Mouse (Mus musculus): Measurements from ENCODE around the gene Gtf2ird2. TPM values are rescaled to one million over a fixed set of nuclear protein-coding genes. Genes with fewer than 3 reads are reported as not detected.

Gtf2ird2 gene
- 2.4 and 3.2 TPM in 2 replicates for polyA plus RNA-seq (2016; fragmentation: Nextera tagmentation; extraction: Ambion mirVana)

DNA sequence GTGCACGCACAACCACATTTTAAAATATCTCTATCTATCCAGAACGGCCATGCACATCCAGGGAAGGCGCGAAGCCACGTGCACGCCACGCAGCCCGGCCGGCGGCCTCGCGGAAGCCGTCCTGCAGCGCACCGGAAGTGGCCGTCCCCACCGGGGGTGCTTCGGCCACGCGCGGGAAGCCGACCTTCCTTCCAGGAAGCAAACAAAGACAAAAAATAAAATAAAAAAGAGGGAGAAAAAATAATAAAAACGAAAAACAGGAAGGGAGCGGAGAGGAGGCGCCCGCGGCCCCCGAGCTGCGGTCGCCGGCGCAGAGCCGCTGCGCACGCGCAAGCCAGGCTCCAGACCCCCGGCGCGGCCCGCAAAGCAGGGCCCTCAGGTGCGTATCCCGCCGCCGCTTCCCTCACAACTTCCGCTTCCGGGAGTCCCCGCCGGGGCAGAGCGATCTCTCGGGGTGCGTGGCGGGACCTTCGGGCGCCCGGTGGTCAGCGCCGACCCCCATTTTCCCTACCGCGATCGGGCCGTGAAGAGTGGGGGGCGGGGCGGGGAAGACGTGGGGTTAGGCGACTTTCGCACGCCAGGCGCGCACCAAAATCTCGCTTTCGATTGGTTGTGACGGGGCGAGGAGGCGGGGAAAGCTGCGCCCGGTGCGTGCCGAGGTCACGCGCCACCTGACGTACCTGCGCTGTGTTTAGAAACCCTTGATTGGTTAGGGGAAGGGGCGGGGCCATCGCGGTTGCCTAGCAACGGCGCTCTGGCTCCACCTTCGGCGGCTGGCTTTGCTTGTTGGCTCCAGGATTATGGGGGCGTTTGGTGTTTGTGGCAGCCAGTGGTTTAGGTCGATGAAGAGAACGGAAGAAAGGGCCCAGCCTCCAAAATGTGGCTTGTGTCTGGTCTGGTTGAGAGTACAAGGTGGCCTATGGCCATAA, at the start of gene Gtf2ird2:
TSS of gene Gtf2ird2 (plus strand) at position 140 of the 929 bp plus-strand sequence.
- WGBS (ENCODE audit: insufficient replicate concordance) = under 1% methylated on average over 92 of the region's 92 CpGs
- peak within 1 kb of the TSS; percentile 90 for H3K27ac ChIP-seq
- H3K27me3 ChIP-seq (replicated peaks) = no peaks in the 10 kb centered on the region

DNA sequence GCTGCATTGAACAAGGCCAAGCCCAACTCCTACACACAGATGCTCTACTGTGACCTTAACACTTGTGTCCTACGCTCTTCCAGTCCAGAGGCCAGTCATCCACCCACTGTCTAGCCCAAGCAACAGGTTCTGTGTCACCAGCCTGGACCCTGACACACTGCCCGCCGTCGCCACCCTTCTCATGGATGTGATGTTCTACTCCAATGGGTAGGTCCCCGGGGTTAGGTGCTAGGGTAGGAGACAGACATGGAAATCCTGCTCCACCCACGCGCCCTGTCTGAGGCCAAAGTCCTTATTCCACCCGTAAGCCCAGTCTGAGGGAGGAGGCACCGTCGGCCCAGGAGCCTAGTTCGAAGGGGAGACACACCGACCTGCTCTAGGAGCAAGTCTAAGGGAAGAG, 47.8 kb upstream of the Gtf2ird2 start:
- H3K9ac ChIP-seq = no peak overlapping the region

More for the DNA sequence above, at the start of gene Gtf2ird2:
- peak within 1 kb of the TSS; percentile 88 for H3K4me2 ChIP-seq
- no peaks in the 10 kb centered on the region for H3K36me3 ChIP-seq
- H3K4me1 ChIP-seq = peaks cover 42% of the 10 kb centered on the region
- peak within 1 kb of the TSS; percentile 91 for H3K9ac ChIP-seq
- no peaks in the 10 kb centered on the region for H3K9me3 ChIP-seq (replicated peaks)
- peak within 1 kb of the TSS; percentile 87 for H3K4me3 ChIP-seq
- peak; percentile 94 for ATAC-seq

DNA sequence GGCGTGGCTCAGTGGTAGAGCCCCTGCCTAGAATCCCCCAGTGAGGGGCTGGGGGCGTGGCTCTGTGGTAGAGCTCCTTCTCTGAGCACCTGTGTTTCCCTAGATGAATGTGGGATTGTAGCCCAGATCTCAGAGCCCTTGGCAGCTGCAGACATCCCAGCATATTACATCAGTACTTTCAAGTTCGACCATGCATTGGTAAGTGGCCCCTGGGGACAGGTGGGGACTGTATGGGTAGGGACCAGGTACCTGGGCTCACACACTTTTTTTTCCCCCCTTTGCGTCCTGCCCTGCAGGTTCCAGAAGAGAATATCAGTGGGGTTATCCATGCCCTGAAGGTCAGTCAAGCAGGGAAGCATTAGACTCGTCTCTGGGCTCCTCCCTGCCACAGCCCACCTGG, 45.9 kb upstream of the Gtf2ird2 start:
- no peaks in the 10 kb centered on the region for H3K27me3 ChIP-seq (replicated peaks)
- no peak overlapping the region for H3K9ac ChIP-seq
- peaks cover 4% of the 10 kb centered on the region; the same call in 1 of the 2 replicates for H3K36me3 ChIP-seq
- ATAC-seq = no peak
- no peaks in the 10 kb centered on the region for H3K4me1 ChIP-seq
- H3K9me3 ChIP-seq (replicated peaks) = 0 out of 2 replicates have a peak, but pooled peaks cover 3% of the 10 kb centered on the region
- H3K4me3 ChIP-seq = no peak overlapping the region
- no peak overlapping the region for H3K27ac ChIP-seq
- 61% methylated on average over 5 of the region's 5 CpGs for WGBS (ENCODE audit: insufficient replicate concordance)
- no peak overlapping the region for H3K4me2 ChIP-seq

More for the DNA sequence above, 47.8 kb upstream of the Gtf2ird2 start:
- Histone ChIP-seq H3K9me3 (replicated peaks) (0 out of 2 replicates have a peak, but pooled peaks cover 3% of the 10 kb centered on the region), H3K27ac (no peak overlapping the region), H3K4me3 (no peak overlapping the region), H3K4me2 (no peak overlapping the region), H3K27me3 (replicated peaks) (no peaks in the 10 kb centered on the region), H3K36me3 (peaks cover 4% of the 10 kb centered on the region; the same call in 1 of the 2 replicates), H3K4me1 (no peaks in the 10 kb centered on the region)
- WGBS (ENCODE audit: insufficient replicate concordance) = 80% methylated on average over 12 of the region's 12 CpGs
- no peak for ATAC-seq

DNA sequence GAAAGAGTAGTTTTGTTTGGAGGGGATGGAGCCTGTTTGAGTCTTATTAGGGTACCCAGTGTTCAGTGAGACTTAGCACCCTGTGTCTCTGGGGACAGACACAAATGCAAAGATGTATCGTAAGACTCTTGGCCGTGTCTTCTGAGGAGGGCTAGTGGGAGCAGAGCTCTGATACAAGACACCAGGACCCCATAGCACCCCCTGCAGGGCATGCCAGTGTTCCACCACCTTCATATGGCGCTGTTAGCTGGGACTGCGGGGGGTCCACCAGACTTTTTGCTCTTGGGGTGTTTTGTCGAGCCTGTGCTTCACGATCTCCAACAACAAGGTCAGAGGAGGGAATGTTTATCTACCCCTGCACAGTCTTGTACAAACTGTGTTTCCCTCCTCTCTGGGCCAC, 44.4 kb upstream of the Gtf2ird2 start:
- no peak overlapping the region for H3K4me3 ChIP-seq
- no peak overlapping the region for H3K27ac ChIP-seq
- 71% methylated on average over 6 of the region's 6 CpGs for WGBS (ENCODE audit: insufficient replicate concordance)
- no peaks in the 10 kb centered on the region for H3K27me3 ChIP-seq (replicated peaks)
- no peak for ATAC-seq
- no peak overlapping the region for H3K4me2 ChIP-seq
- H3K9me3 ChIP-seq (replicated peaks) = no peaks in the 10 kb centered on the region
- H3K9ac ChIP-seq = no peak overlapping the region
- no peaks in the 10 kb centered on the region for H3K36me3 ChIP-seq
- H3K4me1 ChIP-seq = no peaks in the 10 kb centered on the region

DNA sequence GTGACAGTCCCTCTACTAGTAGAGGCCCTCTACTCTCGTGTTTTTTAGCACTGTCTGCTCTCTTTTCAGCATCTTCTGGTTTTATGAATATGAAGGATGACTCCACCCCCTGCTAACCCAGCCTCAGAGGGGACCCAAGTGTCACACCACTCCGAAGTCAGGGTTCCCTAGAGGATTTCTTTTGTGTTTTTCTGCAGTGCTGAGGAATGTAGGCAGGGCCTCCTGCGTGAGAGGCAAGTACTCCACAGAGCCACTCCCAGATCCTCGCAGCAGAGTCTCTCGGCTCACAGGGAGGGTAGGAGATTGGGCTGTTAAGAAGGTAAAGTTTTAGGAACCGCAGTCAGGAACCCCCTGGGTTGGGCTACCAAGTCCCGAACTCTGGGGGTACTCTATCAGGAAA, 42.6 kb upstream of the Gtf2ird2 start:
- no peaks in the 10 kb centered on the region for H3K4me1 ChIP-seq
- no peak overlapping the region for H3K27ac ChIP-seq
- H3K9ac ChIP-seq = no peak overlapping the region
- no peaks in the 10 kb centered on the region for H3K9me3 ChIP-seq (replicated peaks)
- 69% methylated on average over 7 of the region's 7 CpGs for WGBS (ENCODE audit: insufficient replicate concordance)
- H3K27me3 ChIP-seq (replicated peaks) = no peaks in the 10 kb centered on the region
- H3K4me3 ChIP-seq = no peak overlapping the region
- ATAC-seq = no peak
- no peak overlapping the region for H3K4me2 ChIP-seq
- no peaks in the 10 kb centered on the region for H3K36me3 ChIP-seq

DNA sequence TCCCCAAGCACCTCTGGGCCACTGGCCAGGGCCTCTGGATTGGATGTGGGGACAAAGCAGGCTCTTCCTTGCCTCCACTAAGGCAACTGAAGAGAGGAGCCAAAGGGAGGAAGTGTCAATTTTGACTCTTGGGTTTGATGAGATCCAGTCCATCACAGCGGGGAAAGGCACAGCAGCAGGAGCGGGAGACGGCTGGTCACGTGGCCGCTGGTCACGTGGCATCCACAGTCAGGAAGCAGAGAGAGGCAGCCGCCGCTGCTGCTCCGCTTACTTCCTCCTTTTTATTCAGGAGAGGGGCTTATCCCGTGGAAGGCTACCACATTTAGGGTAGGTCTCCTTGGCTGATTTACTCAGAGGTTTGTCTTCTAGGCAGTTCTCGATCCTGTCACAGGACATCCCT, 41.4 kb upstream of the Gtf2ird2 start:
- H3K4me1 ChIP-seq = no peaks in the 10 kb centered on the region
- no peak overlapping the region for H3K9ac ChIP-seq
- peak overlapping the region; percentile 27; the same call in 1 of the 2 replicates for H3K4me2 ChIP-seq
- no peak for ATAC-seq
- WGBS (ENCODE audit: insufficient replicate concordance) = 35% methylated on average over 11 of the region's 11 CpGs
- H3K36me3 ChIP-seq = peaks cover 5% of the 10 kb centered on the region
- no peaks in the 10 kb centered on the region for H3K27me3 ChIP-seq (replicated peaks)
- no peak overlapping the region for H3K4me3 ChIP-seq
- H3K27ac ChIP-seq = no peak overlapping the region
- H3K9me3 ChIP-seq (replicated peaks) = no peaks in the 10 kb centered on the region

DNA sequence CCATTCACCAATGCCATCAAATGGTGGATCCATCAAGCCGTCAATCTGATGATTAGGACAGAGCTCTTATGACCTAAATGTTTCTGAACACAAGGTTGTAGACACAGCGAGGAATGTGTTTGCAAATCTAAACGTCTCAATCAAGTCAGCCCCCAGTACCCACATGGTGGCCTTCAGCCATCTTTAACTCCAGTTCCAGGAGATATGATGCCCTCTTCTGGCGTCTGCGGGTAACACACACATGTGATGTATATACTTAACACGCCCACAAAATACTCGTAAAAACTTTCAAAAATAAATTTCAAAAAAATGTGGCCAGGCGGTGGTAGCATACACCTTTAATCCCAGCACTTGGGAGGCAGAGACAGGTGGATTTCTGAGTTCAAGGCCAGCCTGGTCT, 38.8 kb upstream of the Gtf2ird2 start:
- Histone ChIP-seq H3K4me2 (no peak overlapping the region), H3K4me1 (no peaks in the 10 kb centered on the region), H3K27me3 (replicated peaks) (no peaks in the 10 kb centered on the region), H3K9me3 (replicated peaks) (no peaks in the 10 kb centered on the region), H3K27ac (no peak overlapping the region), H3K9ac (no peak overlapping the region), H3K4me3 (no peak overlapping the region), H3K36me3 (peaks cover 31% of the 10 kb centered on the region)
- no peak for ATAC-seq
- 83% methylated on average over 8 of the region's 8 CpGs for WGBS (ENCODE audit: insufficient replicate concordance)

DNA sequence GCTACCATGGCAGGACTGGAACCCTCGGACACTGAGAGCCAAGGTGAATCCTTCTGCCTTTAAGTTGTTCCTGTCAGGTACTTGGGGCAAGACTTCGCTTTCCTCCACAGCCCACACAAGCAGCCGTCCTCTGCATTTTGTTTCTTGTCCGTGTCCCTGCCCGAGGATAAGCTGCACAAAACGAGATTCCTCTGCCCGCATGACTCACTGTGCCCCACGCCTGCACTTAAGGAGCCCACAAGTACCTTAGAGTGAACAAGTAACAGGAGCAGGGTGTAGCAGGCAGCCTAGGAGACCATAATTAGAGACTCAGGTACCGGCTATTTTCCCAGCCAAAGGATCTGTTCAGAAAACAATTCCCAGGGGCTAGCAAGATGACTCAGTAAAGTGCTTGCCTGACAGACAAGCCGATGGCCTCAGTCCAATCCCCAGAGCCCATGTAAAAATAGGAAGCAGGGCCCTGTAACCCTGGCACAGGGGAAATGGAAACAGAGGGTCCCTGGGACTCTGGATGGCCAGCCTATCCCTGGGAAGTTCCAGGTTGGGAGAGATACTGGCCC, 36.5 kb upstream of the Gtf2ird2 start:
- ATAC-seq = no peak
- no peaks in the 10 kb centered on the region for H3K27me3 ChIP-seq (replicated peaks)
- no peak overlapping the region for H3K27ac ChIP-seq
- no peak overlapping the region for H3K4me2 ChIP-seq
- 77% methylated on average over 10 of the region's 10 CpGs for WGBS (ENCODE audit: insufficient replicate concordance)
- H3K9me3 ChIP-seq (replicated peaks) = no peaks in the 10 kb centered on the region
- no peak overlapping the region for H3K9ac ChIP-seq
- H3K4me1 ChIP-seq = no peaks in the 10 kb centered on the region
- H3K36me3 ChIP-seq = peaks cover 54% of the 10 kb centered on the region
- no peak overlapping the region for H3K4me3 ChIP-seq

DNA sequence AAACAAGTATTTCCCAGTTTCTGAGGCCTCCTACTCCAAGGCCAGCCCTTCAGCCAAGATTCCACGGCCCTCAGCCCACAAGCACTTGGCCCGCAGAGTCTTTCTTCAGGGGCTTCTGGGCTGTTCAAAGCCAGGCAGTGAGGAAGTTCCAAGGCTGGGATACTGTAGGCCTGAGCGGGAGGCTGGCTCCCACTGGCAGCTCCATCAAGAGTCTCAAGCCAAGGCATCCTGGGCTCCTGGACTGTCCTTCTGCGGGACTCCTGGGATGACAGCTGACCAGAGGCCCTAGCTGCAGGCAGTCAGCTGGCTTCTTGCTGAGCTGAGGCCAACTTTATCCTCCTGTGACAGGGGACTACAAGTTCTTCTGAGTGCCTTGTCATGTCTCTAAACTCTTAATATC, 35.7 kb upstream of the Gtf2ird2 start:
- Histone ChIP-seq H3K9ac (no peak overlapping the region), H3K27me3 (replicated peaks) (no peaks in the 10 kb centered on the region), H3K4me3 (no peak overlapping the region), H3K4me1 (no peaks in the 10 kb centered on the region), H3K4me2 (no peak overlapping the region), H3K9me3 (replicated peaks) (no peaks in the 10 kb centered on the region), H3K36me3 (peaks cover 63% of the 10 kb centered on the region), H3K27ac (no peak overlapping the region)
- no peak for ATAC-seq
- WGBS (ENCODE audit: insufficient replicate concordance) = 78% methylated on average over 4 of the region's 4 CpGs

DNA sequence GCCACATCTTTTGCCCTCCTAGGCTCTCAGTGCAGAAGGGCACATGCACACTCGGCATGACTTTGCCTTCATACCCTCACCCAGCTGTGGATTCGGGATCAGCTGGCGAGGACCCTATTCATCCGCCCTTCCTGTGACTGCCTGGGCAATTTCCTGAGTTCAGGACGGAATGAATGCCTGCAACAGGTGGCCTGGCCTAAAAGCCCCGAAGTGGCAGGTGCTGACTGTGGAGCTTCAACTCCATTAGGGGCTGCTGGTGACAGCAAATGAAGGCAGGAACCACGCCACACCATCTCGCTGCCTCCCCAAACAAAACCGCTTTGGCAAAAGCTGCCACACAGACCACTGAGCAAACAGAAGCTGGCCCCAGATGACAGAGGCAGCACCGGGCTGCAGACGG, 31.9 kb upstream of the Gtf2ird2 start:
- 77% methylated on average over 11 of the region's 11 CpGs for WGBS (ENCODE audit: insufficient replicate concordance)
- no peaks in the 10 kb centered on the region for H3K9me3 ChIP-seq (replicated peaks)
- peaks cover 97% of the 10 kb centered on the region for H3K36me3 ChIP-seq

DNA sequence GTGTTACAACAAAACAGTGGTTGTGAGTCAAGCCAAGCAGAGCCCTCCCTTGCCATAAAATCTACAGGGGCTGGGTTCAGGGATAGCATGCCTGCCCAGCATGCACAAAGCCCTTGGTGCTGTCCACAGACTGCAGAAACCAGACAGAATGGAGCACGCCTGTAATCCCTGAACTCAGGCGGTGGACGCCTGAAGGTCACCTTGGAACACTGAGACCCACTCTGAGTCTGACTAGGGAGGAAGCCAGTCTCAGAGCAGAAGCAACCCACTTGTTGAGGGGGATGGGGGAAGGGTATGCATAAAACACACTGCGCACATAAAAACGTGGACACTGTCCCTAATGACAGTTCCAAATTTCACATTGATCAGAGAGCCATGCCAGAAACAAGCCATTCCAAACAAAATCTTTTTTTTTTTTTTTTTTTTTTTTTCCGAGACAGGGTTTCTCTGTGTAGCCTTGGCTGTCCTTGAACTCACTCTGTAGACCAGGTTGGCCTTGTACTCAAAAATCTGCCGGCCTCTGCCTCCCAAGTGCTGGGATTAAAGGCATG, 27.8 kb upstream of the Gtf2ird2 start:
- Histone ChIP-seq H3K9me3 (replicated peaks) (no peaks in the 10 kb centered on the region), H3K27ac (no peak overlapping the region), H3K4me1 (no peaks in the 10 kb centered on the region), H3K9ac (no peak overlapping the region), H3K4me2 (no peak overlapping the region), H3K36me3 (peaks cover 96% of the 10 kb centered on the region), H3K27me3 (replicated peaks) (no peaks in the 10 kb centered on the region), H3K4me3 (no peak overlapping the region)
- no peak for ATAC-seq
- WGBS (ENCODE audit: insufficient replicate concordance) = 79% methylated on average over 7 of the region's 7 CpGs

More for the DNA sequence above, 31.9 kb upstream of the Gtf2ird2 start:
- Histone ChIP-seq H3K4me1 (no peaks in the 10 kb centered on the region), H3K27ac (no peak overlapping the region), H3K4me2 (no peak overlapping the region), H3K9ac (no peak overlapping the region), H3K4me3 (no peak overlapping the region), H3K27me3 (replicated peaks) (no peaks in the 10 kb centered on the region)
- no peak for ATAC-seq

DNA sequence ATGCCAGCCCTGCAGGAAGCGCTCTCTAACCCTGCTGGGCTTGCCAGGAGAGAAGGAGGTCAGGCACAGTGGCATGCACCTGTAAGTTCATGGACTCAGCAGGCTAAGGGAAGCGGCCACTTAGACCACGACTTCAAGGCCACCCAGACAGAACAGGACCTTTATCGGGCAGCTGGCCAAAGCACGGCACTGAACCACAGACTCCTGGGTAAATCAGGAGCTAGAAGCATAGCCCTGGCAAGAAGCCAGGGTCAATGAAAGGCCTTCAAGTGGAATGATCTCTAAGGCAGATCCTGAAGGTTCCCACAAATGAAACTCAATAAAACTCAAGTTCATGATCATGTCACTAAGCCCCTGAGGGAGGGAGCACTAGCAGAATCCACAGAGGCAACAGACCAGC, 19.1 kb upstream of the Gtf2ird2 start:
- no peak overlapping the region for H3K4me2 ChIP-seq
- H3K36me3 ChIP-seq = peaks cover 90% of the 10 kb centered on the region
- no peak overlapping the region for H3K9ac ChIP-seq
- no peak overlapping the region for H3K4me3 ChIP-seq
- H3K27me3 ChIP-seq (replicated peaks) = no peaks in the 10 kb centered on the region
- H3K27ac ChIP-seq = no peak overlapping the region
- no peaks in the 10 kb centered on the region for H3K9me3 ChIP-seq (replicated peaks)
- WGBS (ENCODE audit: insufficient replicate concordance) = 84% methylated on average over 5 of the region's 5 CpGs
- H3K4me1 ChIP-seq = no peaks in the 10 kb centered on the region
- ATAC-seq = no peak

Measured in liver, embryonic 12.5 days (tissue).